Comparison of ENCODE assay signal across 15 mouse cellular contexts in genomic region chr15:77399027-77399426, GRCm38 (mm10). TPM values are rescaled to one million over a fixed set of nuclear protein-coding genes. Genes with fewer than 3 reads are reported as not detected.
DNase-seq lines count a peak whose midpoint lies in the region; ATAC-seq lines count a peak whose summit lies in the region.
"Not testable (repeated sequence)": the region's sequence is repeated elsewhere in the genome, so short reads cannot be mapped to it uniquely, and the experiment has no call there.
"Had no signal": no experiment of that assay in that cellular context is flagged by ENCODE, and none has a peak within 500 bp of the region (broad histone marks: within the 10 kb centered on the region; RNA-seq: fewer than 3 reads in every experiment).

TSS of gene Apol7a (minus strand) at chr15:77399110.

- not testable (repeated sequence) for H3K9me3 ChIP-seq in intestine, embryonic 14.5 days (ENCODE audit: control insufficient read depth, low read length); limb, embryonic 10.5 days (replicated peaks); midbrain, embryonic 14.5 days (ENCODE audit: control insufficient read depth, low read length)

- H3K27ac ChIP-seq in intestine, embryonic 14.5 days (ENCODE audit: low read depth) = peak within 1 kb of the TSS; percentile 64
- H3K27ac ChIP-seq in limb, embryonic 10.5 days; midbrain, embryonic 14.5 days (replicated peaks; ENCODE audit: low read depth, low read length): not testable (repeated sequence)

- peak within 1 kb of the TSS; percentile 30; the same call in 1 of the 2 replicates for H3K4me2 ChIP-seq in intestine, embryonic 14.5 days (ENCODE audit: low read length)
- not testable (repeated sequence) for H3K4me2 ChIP-seq in midbrain, embryonic 14.5 days (ENCODE audit: low read length)

- H3K9ac ChIP-seq in intestine, embryonic 14.5 days (ENCODE audit: low read length); midbrain, embryonic 14.5 days (replicated peaks; ENCODE audit: low read length): not testable (repeated sequence)

- H3K36me3 ChIP-seq in intestine, embryonic 14.5 days (ENCODE audit: control insufficient read depth, insufficient read depth, low read length); limb, embryonic 10.5 days; midbrain, embryonic 14.5 days (ENCODE audit: control insufficient read depth, insufficient read depth, low read length): not testable (repeated sequence)

- 58% methylated on average over 9 of the region's 9 CpGs for WGBS in intestine, embryonic 14.5 days
- 61% methylated on average over 9 of the region's 9 CpGs for WGBS in limb, embryonic 10.5 days
- 54% methylated on average over 9 of the region's 9 CpGs for WGBS in midbrain, embryonic 14.5 days

- not testable (repeated sequence) for ATAC-seq in intestine, embryonic 14.5 days (replicated peaks; ENCODE audit: low FRiP score, low TSS enrichment, low read depth); midbrain, embryonic 14.5 days (ENCODE audit: low FRiP score, low TSS enrichment)

- DNase-seq in CD4-positive, CD25-positive, alpha-beta regulatory T cell, adult 2 months (ENCODE audit: low read depth, low spot score) = peak; percentile 27
- peak; percentile 35 to 65 for DNase-seq in adrenal gland, adult (ENCODE audit: inconsistent age in 2 of 2, low spot score in 1 of 2)
- peak; percentile 67 for DNase-seq in embryo, embryonic 10.5 days (ENCODE audit: low spot score)
- DNase-seq in gastrocnemius, postnatal 14 days = peak; percentile 17
- peak; percentile 73 for DNase-seq in intestine, embryonic 14.5 days (ENCODE audit: low spot score)
- DNase-seq in limb, embryonic 10.5 days (ENCODE audit: low spot score) = peak; percentile 34
- peak; percentile 9 for DNase-seq in midbrain, embryonic 14.5 days
- DNase-seq in thymus, postnatal 25 days = peak; percentile 7

- not testable (repeated sequence) for H3K4me3 ChIP-seq in intestine, embryonic 14.5 days (ENCODE audit: low read depth, low read length); limb, embryonic 10.5 days; midbrain, embryonic 14.5 days (replicated peaks; ENCODE audit: low read depth, low read length)

- H3K27me3 ChIP-seq in intestine, embryonic 14.5 days (replicated peaks; ENCODE audit: control insufficient read depth, insufficient read depth, low read length); limb, embryonic 10.5 days (ENCODE audit: low read depth, poor library complexity, severe bottlenecking); midbrain, embryonic 14.5 days (ENCODE audit: control insufficient read depth, insufficient read depth, low read length): not testable (repeated sequence)

- intact Hi-C loops in gastrocnemius, postnatal 14 days (cut with DNase I; ENCODE audit: low total_unique reads) = not testable (repeated sequence)

- H3K4me1 ChIP-seq in intestine, embryonic 14.5 days (replicated peaks; ENCODE audit: control insufficient read depth, insufficient read depth, low read length); limb, embryonic 10.5 days; midbrain, embryonic 14.5 days (ENCODE audit: control insufficient read depth, insufficient read depth, low read length): not testable (repeated sequence)

RNA-seq across cellular contexts. Expression of gene Apol7a, which starts in this region (rescaled TPM):
- total RNA-seq in gastrocnemius, postnatal 14 days (2021) = under 1 TPM; 0.29 to 0.51 TPM
- polyA plus RNA-seq in intestine, embryonic 14.5 days (2014; fragmentation: Nextera tagmentation; extraction: Ambion mirVana) = 8.9 and 9.7 TPM in 2 replicates
- polyA plus RNA-seq in limb, embryonic 10.5 days (2016; fragmentation: Nextera tagmentation; extraction: Ambion mirVana) = not detected in 2 replicates
- polyA plus RNA-seq in midbrain, embryonic 14.5 days (2014; fragmentation: Nextera tagmentation; extraction: Ambion mirVana) = not detected in 2 replicates
- total RNA-seq: granulocyte monocyte progenitor cell, adult 5-6 weeks; layer of hippocampus, adult 18-20 months; left cerebral cortex, postnatal 4 days had no signal
- polyA plus RNA-seq: forebrain, embryonic 12.5 days; G1E; hindbrain, embryonic 14.5 days; macrophage had no signal

Comparison
In these comparisons a context has a peak if more than half of its experiments do, and no peak if none do; other contexts are left out.
1. Peak in DNase-seq in gastrocnemius, postnatal 14 days; RNA of the gene not detected or under 1 TPM.
2. Peak in DNase-seq in limb, embryonic 10.5 days; RNA of the gene not detected or under 1 TPM.
3. Peak in DNase-seq in midbrain, embryonic 14.5 days; RNA of the gene not detected or under 1 TPM.
4. DNase-seq: peak in every context shown above with its lines; median percentile 73 in intestine, embryonic 14.5 days; 67 in embryo, embryonic 10.5 days; 50 in adrenal gland, adult; 34 in limb, embryonic 10.5 days; 27 in CD4-positive, CD25-positive, alpha-beta regulatory T cell, adult 2 months; 17 in gastrocnemius, postnatal 14 days; 9 in midbrain, embryonic 14.5 days; 7 in thymus, postnatal 25 days.